Mouse (Mus musculus) liver, postnatal 0 days (tissue): ENCODE data around the gene Tecpr2. TPM values are rescaled to one million over a fixed set of nuclear protein-coding genes. Genes with fewer than 3 reads are reported as not detected.

Source experiments
- ATAC-seq: fragments of 200-750 bp; cut with Nextera tagmentation; 2 replicates; pipeline ENCODE4 v1.8.0; 2017; ENCODE audit warnings: mild to moderate bottlenecking, moderate library complexity
- DNase-seq: peaks from one replicate; pipeline ENCODE4 v3.0.0-alpha.2; 2016
- H3K27ac ChIP-seq: fragments of 300-500 bp; sonication (generic); 2 replicates; pipeline ENCODE4 v1.5.1; 2014; ENCODE audit warnings: antibody characterized with exemption, moderate library complexity, mild to moderate bottlenecking, low read depth
- H3K27me3 ChIP-seq: fragments of 300-500 bp; sonication (generic); 2 replicates; pipeline ENCODE4 v1.6.1; 2014; ENCODE audit warnings: low read length, control low read depth, mixed read lengths; ENCODE audit not compliant: insufficient read depth
- H3K36me3 ChIP-seq: fragments of 300-500 bp; sonication (generic); replicated peaks from 2 replicates; pipeline ENCODE4 v1.6.1; 2014; ENCODE audit warnings: mild to moderate bottlenecking, control low read depth, low read length, moderate library complexity, mixed read lengths; ENCODE audit not compliant: insufficient read depth
- H3K4me1 ChIP-seq: fragments of 300-500 bp; sonication (generic); 2 replicates; pipeline ENCODE4 v1.6.1; 2014; ENCODE audit warnings: antibody characterized with exemption, mild to moderate bottlenecking, control low read depth; ENCODE audit not compliant: insufficient read depth
- H3K4me2 ChIP-seq: fragments of 300-500 bp; sonication (generic); 2 replicates; pipeline ENCODE4 v1.6.1; 2014; ENCODE audit warnings: low read depth, mild to moderate bottlenecking, low read length, moderate library complexity, mixed read lengths
- H3K4me3 ChIP-seq: fragments of 300-500 bp; sonication (generic); 2 replicates; pipeline ENCODE4 v1.5.1; 2014; ENCODE audit warnings: low read depth, low read length
- H3K9ac ChIP-seq: fragments of 300-500 bp; sonication (generic); replicated peaks from 2 replicates; pipeline ENCODE4 v1.6.1; 2014; ENCODE audit warnings: mild to moderate bottlenecking, moderate library complexity
- H3K9me3 ChIP-seq: fragments of 300-500 bp; sonication (generic); 2 replicates; pipeline ENCODE4 v1.6.1; 2016; ENCODE audit warnings: mild to moderate bottlenecking, control low read depth, low read length, mixed read lengths
- CTCF ChIP-seq: sonication (generic); IDR thresholded peaks from 2 replicates; pipeline ENCODE4 v1.5.1; 2016; ENCODE audit warnings: antibody characterized with exemption, low read depth
- EP300 ChIP-seq: IDR thresholded peaks from 2 replicates; pipeline ENCODE4 v1.6.1; 2016; ENCODE audit warnings: antibody characterized with exemption, low read depth, mild to moderate bottlenecking
- WGBS: fragments of 180-500 bp; shearing (Covaris S2); extraction: QIAGEN DNeasy Blood & Tissue Kit; methylation state at CpG from one replicate; pipeline ENCODE4 v1.1.7; 2014; ENCODE audit not compliant: insufficient replicate concordance; 5-methylcytosine and 5-hydroxymethylcytosine counted together
- polyA plus RNA-seq: library from polyadenylated mRNA; unstranded; fragments of >200 nt; fragmentation: Nextera tagmentation; extraction: Ambion mirVana; gene quantifications from 2 replicates; pipeline ENCODE4 v1.2.1, GENCODE M21; 2015

Tecpr2 gene
- polyA plus RNA-seq, 1 experiment from 2014 or later: 1.1 TPM

- peak overlapping the region; percentile 31; the same call in 1 of the 2 replicates for H3K4me2 ChIP-seq
- H3K36me3 ChIP-seq: peaks cover 61% of the 10 kb centered on the region
- peak overlapping the region; percentile 39; the same call in 1 of the 2 replicates for H3K27ac ChIP-seq
- TF ChIP-seq EP300 (no peak), CTCF (no peak)
- H3K4me3 ChIP-seq: no peak overlapping the region
- ATAC-seq (no peak), DNase-seq (no peak)
- no peaks in the 10 kb centered on the region for H3K9me3 ChIP-seq
- no peak overlapping the region for H3K9ac ChIP-seq
- H3K27me3 ChIP-seq: no peaks in the 10 kb centered on the region
- 65% methylated on average over 5 of the region's 5 CpGs for WGBS
- peaks cover 38% of the 10 kb centered on the region for H3K4me1 ChIP-seq
These were observed 82.9 kb downstream of the Tecpr2 start for GRCm38 (mm10) chr12:110971972-110972371.

- Histone ChIP-seq H3K4me2 (peak overlapping the region; percentile 46), H3K4me1 (peaks cover 51% of the 10 kb centered on the region), H3K36me3 (peaks cover 55% of the 10 kb centered on the region), H3K9ac (peak overlapping the region; percentile 39), H3K4me3 (no peak overlapping the region), H3K27me3 (no peaks in the 10 kb centered on the region), H3K9me3 (no peaks in the 10 kb centered on the region), H3K27ac (peak overlapping the region; percentile 84)
- WGBS: 64% methylated on average over 4 of the region's 4 CpGs
- DNase-seq: no peak
- ATAC-seq: peak; percentile 11
- TF ChIP-seq CTCF (no peak), EP300 (no peak)
These were observed 84.8 kb downstream of the Tecpr2 start for GRCm38 (mm10) chr12:110973829-110974228.

- peak overlapping the region; percentile 39 for H3K9ac ChIP-seq
- WGBS: 53% methylated on average over 7 of the region's 7 CpGs
- no peak overlapping the region for H3K4me3 ChIP-seq
These were observed 85.2 kb downstream of the Tecpr2 start for GRCm38 (mm10) chr12:110974295-110974694.

GRCm38 (mm10) chr12:110974726-110975125, 85.7 kb downstream of the Tecpr2 start:
- no peaks in the 10 kb centered on the region for H3K27me3 ChIP-seq
- H3K36me3 ChIP-seq: peaks cover 50% of the 10 kb centered on the region
- H3K9ac ChIP-seq: peak overlapping the region; percentile 50
- H3K4me2 ChIP-seq: peak overlapping the region; percentile 99
- peak overlapping the region; percentile 21; the same call in 1 of the 2 replicates for H3K4me3 ChIP-seq
- H3K4me1 ChIP-seq: peaks cover 58% of the 10 kb centered on the region
- H3K27ac ChIP-seq: peak overlapping the region; percentile 84
- no peaks in the 10 kb centered on the region for H3K9me3 ChIP-seq
- ATAC-seq: no peak
- peak; percentile 34 for DNase-seq
- no peak for TF ChIP-seq EP300
- 48% methylated on average over 6 of the region's 6 CpGs for WGBS

More at GRCm38 (mm10) chr12:110974295-110974694, 85.2 kb downstream of the Tecpr2 start:
- peak overlapping the region; percentile 84 for H3K27ac ChIP-seq
- H3K9me3 ChIP-seq: no peaks in the 10 kb centered on the region
- peaks cover 53% of the 10 kb centered on the region for H3K36me3 ChIP-seq
- peak; percentile 99 for TF ChIP-seq EP300
- 0 out of 2 replicates have a peak, but pooled peaks have one; percentile 2 for TF ChIP-seq CTCF
- no peaks in the 10 kb centered on the region for H3K27me3 ChIP-seq
- peaks cover 53% of the 10 kb centered on the region for H3K4me1 ChIP-seq
- peak overlapping the region; percentile 99 for H3K4me2 ChIP-seq
- ATAC-seq: peak; percentile 83
- peak; percentile 75 for DNase-seq

GRCm38 (mm10) chr12:110975385-110975784, 86.3 kb downstream of the Tecpr2 start:
- 82% methylated on average over 5 of the region's 5 CpGs for WGBS
- no peaks in the 10 kb centered on the region for H3K9me3 ChIP-seq
- peaks cover 61% of the 10 kb centered on the region for H3K4me1 ChIP-seq
- TF ChIP-seq CTCF: no peak
- TF ChIP-seq EP300: no peak
- ATAC-seq (no peak), DNase-seq (no peak)
- H3K4me3 ChIP-seq: peak overlapping the region; percentile 21
- H3K4me2 ChIP-seq: peak overlapping the region; percentile 99
- peak overlapping the region; percentile 50 for H3K9ac ChIP-seq
- H3K36me3 ChIP-seq: peaks cover 45% of the 10 kb centered on the region
- H3K27ac ChIP-seq: peak overlapping the region; percentile 84
- no peaks in the 10 kb centered on the region for H3K27me3 ChIP-seq

GRCm38 (mm10) chr12:110975838-110976468, 86.9 kb downstream of the Tecpr2 start:
- H3K4me1 ChIP-seq: peaks cover 61% of the 10 kb centered on the region
- peak overlapping the region; percentile 84 for H3K27ac ChIP-seq
- H3K9ac ChIP-seq: peak overlapping the region; percentile 50
- peaks cover 42% of the 10 kb centered on the region for H3K36me3 ChIP-seq
- TF ChIP-seq EP300: no peak
- no peak for TF ChIP-seq CTCF
- ATAC-seq: no peak
- H3K27me3 ChIP-seq: no peaks in the 10 kb centered on the region
- H3K4me2 ChIP-seq: peak overlapping the region; percentile 99
- H3K9me3 ChIP-seq: no peaks in the 10 kb centered on the region
- peak overlapping the region; percentile 21 for H3K4me3 ChIP-seq
- 88% methylated on average over 4 of the region's 4 CpGs for WGBS
- no peak for DNase-seq
